Mouse (Mus musculus) frontal cortex, postnatal 25 days (tissue): ENCODE data around the gene Hbs1l.

Experiments
- DNase-seq, 2 experiments: peaks; one replicate each; pipeline ENCODE4 v3.0.0; 2022; ENCODE audit warnings: low spot score in 2 of 2

Gene Hbs1l

GRCm38 (mm10) chr10:21295759-21296621, at the start of gene Hbs1l:
Gene Hbs1l (plus strand): TSS chr10:21295979.
- DNase-seq = peak; percentile 77 to 89

DNA sequence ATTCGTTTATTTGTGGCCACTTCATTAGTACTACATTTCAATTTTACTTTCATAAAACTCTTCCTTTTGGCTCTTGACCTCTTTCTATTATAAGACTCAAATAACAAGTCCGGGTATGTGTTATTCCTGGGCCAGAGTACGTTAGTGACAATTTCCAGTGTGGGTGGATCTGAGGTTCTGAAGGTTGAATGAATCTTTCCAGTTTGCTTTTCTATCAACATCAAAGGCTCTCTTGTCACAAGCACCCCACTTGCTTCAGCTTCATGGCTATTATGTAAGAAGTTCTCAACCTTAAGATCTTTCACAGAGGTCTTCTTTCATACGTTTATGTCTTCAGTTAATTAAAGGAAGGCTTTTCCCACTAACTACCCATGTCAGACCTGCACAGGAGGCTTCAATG, 47.2 kb upstream of the Hbs1l start:
- no peak for DNase-seq

- peak; percentile 9 for DNase-seq
Measured at GRCm38 (mm10) chr10:21251881-21252534, 43.8 kb upstream of the Hbs1l start.

DNA sequence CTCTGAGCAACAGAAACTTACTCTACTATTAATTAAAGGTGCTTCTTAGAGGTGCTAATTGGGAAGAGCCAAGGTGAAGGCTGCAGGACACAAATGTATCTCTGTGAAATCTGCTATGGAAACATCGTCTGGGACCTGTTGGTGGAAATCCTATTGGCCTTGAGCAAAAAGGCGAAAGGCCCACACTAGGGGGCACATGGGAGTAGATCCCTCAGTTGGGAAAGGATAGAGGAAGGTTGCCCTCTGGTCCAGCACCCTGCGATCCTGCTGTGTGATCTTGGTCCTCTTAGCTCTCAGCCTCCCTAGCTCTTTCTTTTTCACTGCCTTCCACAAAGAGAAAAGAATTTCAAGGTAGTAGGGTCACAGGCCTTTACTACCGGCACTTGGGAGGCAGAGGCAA, 43.0 kb upstream of the Hbs1l start:
- no peak for DNase-seq

DNA sequence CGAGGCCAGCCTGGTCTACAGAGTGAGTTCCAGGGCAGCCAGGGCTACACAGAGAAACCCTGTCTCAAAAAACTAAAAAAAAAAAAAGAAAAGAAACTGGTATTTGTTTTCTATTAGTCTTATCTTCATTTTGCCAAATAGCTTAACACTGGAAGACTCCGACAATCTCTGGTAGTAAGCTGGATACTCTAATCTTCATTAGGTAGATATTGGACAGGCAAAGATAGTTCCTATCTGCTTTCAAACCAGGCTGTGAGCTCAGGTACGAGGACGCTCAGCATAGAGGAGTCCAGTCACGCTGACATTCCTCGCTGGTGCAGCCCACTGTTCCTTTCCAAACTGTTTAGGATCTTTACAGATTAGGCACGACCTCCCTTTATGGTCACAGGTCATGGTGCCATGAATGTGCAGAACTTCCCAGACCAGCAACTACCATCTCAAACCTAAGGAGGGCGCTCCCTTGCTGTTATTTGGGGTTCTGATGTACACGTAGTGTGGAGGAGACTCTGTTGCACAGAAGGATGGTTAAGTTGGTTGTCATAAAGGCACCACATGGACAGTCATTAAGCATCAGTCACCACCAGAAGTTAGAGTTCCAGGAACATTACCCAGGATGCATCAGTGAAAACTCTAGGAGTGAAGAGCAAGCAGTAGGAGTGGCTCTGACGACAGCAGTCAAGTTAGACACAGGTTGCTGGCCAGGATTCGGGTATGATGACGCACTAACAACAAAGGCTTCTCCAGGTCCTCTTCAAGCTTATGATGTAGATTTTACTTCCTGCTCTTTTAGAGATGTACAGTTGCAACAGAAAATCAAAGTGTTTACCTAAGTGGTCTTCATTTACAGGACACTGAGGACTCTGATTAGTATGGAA, 41.3 kb upstream of the Hbs1l start:
- no peak for DNase-seq

DNA sequence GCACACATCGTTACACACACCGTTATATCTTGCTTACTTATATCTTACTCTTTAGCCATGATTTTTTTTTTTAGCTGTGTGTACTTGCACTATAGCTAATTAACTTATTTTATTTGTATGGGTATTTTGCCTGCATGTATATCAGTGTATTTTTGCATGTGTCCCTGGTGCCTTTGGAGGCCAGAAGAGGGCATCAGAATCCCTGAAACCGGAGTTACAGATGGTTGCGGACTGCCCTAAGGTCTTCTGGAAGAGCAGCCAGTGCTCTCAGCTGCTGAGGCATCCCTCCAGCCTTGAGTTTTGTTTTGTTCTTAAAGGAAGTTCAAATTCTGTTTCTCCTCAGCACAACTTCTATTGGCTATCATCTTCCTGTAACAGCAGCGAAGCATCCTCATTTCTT, 38.5 kb upstream of the Hbs1l start:
- no peak for DNase-seq

- no peak for DNase-seq
Measured at GRCm38 (mm10) chr10:21259649-21260048, 36.1 kb upstream of the Hbs1l start.

DNA sequence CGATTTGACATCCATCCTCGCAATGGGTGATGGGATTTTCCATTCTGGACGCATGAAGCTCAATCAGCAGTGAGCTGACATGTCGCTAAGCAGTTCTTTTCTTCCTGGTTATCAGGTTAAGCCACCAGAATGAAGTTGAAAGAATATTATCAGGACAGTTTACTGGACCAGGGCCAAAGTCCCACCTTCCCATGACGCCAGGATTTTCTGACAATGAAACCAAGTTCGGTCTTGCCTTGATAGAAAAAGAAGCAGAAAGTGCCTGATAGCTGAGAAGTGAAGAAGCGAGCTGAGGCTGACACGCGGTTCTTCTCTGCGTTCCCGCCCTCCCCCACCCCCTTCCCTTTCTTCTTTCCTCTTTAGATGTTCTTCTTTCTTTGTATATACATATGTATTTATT, 30.6 kb upstream of the Hbs1l start:
- no peak for DNase-seq

- no peak for DNase-seq
Measured at GRCm38 (mm10) chr10:21267452-21267851, 28.3 kb upstream of the Hbs1l start.

GRCm38 (mm10) chr10:21268786-21269410, 26.9 kb upstream of the Hbs1l start:
- DNase-seq = no peak

DNA sequence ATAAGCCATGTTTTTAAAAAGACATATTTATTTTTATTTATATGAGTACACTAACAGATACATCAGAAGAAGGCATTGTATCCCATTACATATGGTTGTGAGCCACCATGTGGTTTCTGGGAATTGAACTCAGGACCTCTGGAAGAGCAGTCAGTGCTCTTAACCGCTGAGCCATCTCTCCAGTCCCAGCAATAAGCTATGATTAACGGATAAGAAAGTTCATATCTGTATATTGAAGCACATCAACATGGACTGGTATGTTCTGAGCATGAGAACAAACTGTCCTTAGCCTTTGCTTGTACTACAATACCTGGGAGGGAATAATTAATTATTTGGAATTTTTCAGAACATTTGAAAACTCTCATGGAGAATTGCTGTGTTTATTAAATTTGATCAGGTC, 25.9 kb upstream of the Hbs1l start:
- DNase-seq = no peak

DNA sequence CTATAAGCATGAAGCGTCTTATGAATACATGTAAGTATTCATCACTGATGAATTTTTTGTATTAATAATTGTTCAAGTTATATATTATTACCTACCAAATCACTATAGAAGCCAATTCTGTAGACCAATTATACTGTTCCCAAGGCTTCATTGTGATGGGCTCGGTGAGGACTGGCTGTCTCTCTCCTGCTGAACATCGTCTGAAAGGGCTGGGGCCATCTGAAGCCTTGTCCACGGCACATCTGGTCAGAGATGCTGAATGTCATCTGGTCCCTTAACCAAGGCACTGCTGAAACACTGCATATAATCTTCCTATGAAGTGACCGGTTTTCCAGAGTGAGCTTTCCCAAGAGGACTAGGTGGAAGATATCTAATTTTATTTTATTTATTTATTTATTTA, 24.9 kb upstream of the Hbs1l start:
- DNase-seq = no peak

- no peak for DNase-seq
Measured at GRCm38 (mm10) chr10:21271310-21271709, 24.5 kb upstream of the Hbs1l start.

DNA sequence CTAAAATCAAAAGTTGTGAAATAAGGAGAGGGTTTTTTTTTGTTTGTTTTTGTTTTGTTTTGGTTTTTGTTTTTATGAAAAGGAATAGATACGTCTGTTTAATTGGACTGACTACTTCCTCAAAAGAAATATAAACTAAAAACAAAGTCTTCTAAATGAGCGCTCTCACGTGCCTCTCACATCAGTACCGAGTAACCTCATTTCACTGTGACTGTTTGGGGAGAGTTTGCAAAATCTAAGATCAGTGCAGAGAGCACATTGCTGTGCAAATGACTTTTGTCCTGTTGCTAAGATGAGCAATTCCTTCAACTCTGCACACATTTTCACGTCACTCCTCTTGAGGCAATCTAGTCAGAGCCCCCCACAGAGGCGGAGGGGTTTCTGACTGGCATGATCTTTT, 24.0 kb upstream of the Hbs1l start:
- DNase-seq = no peak

DNA sequence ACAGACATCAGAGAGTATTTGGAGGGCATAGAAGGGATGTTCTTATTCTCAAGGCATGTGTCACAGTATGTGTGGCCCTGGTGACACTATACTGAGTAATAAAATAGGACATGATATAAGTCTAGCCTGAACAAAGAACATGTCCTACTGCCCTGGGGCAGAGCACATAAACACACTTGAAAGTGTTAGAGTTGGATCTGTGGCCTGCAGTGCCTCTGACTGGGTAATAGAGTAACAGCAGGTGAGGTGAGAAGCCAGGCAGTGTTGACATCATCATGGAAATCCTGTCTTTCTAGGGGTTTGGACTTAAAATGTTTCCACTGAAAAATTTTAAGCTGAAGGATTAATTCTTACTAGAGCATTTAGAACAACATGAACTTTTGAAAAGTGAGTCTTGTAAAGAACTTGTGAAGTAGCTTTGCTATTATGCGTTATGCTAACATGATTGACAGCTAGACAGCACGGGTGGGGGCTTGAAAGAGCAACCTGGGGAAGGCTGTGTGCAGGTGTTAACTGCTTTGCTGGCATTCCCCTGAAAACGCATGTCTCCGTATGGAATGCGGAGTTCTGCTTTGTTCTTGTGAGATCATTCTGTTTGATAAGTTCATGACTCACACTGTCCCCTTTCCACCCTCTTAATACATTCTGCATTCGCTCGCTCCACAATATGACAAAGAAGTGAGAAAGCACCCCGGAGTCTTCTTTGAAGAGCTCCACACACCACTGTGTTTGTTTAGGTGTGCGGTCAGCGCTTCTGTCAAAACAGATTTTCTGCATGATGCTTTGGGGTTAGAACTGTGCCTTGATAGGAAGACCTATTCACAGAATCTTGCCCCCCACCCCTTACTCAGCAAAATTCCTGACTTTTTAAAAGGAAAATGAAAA, 8.3 kb upstream of the Hbs1l start:
- DNase-seq = no peak

GRCm38 (mm10) chr10:21291228-21291627, 4.6 kb upstream of the Hbs1l start:
- no peak for DNase-seq

DNA sequence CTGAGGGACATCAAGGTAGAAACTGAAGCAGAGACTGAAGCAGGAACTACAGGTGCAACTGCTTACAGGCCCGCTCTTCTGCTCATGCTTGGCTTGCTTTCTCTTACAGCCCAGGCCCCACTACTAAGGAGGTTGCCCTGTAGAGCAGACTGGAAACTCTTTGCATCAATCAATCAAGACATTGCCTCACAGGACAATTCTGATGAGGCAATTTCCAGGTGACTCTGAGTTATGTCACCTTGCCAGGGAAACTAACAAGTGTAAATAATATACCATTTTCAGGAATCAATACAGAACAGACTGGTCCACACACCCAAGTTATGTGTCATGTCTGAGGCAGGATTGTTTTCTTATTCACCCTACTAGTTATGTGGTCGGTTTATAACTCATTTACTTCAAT, 1.6 kb upstream of the Hbs1l start:
- no peak for DNase-seq

GRCm38 (mm10) chr10:21295397-21295758, 401 bp upstream of the Hbs1l start:
- no peak for DNase-seq

DNA sequence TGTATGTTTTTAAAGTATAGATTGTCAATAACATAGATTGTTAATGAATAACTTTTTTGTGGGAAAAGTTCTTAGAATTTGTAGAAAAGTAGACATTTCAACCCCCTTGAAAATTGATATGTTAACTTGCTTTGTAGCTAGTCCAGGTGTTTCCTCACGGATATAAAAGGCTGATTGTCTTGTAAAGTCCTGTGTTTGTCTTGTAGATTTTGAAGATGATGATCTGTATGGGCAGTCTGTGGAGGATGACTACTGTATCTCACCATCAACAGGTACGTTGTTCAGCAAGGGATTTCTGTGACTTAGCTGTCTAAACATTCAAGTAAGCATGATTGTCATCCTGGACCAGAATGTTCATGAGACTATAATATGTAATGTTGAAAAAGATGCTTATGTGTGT, 3.2 kb downstream of the Hbs1l start:
- no peak for DNase-seq

DNA sequence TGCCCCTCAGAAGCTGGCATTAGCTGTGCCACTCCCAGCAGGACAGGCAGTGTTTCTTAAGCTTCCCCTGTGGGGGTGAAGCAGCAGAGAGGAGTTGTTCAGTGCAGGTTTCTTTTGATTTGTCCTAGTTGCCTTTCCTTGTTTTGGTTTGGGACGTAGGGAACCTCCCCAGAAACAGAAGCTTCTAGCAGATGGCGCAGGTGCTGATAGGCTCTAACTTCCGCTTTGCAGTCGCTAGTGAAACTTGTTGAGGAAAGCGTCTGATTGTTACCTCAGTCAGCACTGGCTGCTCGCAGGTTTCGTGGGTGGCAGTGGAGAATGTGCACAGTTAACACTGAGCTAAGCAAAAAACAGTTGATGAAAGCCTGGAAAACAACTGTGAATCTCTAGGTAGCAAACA, 6.0 kb downstream of the Hbs1l start:
- DNase-seq = no peak
